Mouse (Mus musculus) ES-E14 (cell line): ENCODE measurements around the gene Fndc3a.

Experiments
- HCFC1 ChIP-seq: IDR thresholded peaks from 2 replicates; pipeline ENCODE4 v1.6.1; 2012; ENCODE audit warnings: low read length, inconsistent platforms, borderline replicate concordance; ENCODE audit not compliant: insufficient read depth
- MAFK ChIP-seq: IDR thresholded peaks from 2 replicates; pipeline ENCODE4 v1.6.1; 2014; ENCODE audit warnings: mild to moderate bottlenecking, low read depth, low read length, inconsistent platforms; ENCODE audit not compliant: insufficient read depth
- ZNF384 ChIP-seq: IDR thresholded peaks from 2 replicates; pipeline ENCODE4 v1.6.1; 2012; ENCODE audit warnings: low read depth, low read length, inconsistent platforms

DNA sequence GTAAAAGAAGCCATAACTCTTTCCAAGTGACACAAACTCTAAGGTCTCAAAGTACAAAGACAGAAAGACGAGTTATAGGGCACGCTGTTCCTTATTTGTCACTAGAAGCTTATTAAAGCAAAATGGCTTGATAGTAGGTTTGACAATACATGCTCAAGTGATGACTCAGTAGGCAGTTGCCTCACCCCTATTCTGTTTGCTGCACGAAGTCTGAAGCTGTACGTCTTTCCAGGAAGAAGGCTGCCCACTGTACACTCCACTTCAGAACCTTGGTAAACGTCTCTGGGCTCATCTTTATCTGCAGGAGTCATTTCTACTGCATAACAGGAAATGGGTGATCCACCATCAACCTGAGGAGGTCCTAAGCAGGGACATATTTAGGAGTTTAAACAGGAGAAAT is 151.0 kb downstream of the Fndc3a start:
- TF ChIP-seq ZNF384 (no peak), MAFK (no peak), HCFC1 (no peak)
